Mouse (Mus musculus) heart, postnatal 14 days (tissue): ENCODE data around the gene Ccdc177. TPM values are rescaled to one million over a fixed set of nuclear protein-coding genes. Genes with fewer than 3 reads are reported as not detected.

Experiments
- DNase-seq, 2 experiments: peaks; one replicate each; pipeline ENCODE4 v3.0.0; 2021 to 2022
- intact Hi-C: fragments of 180-260 bp; cut with DNase I; formaldehyde crosslinking; loops from one replicate; pipeline ENCODE4 v1.15.1; 2025
- total RNA-seq, 2 experiments: library from RNA; stranded (reverse); gene quantifications; 2 replicates each; pipeline ENCODE4 v1.2.3; 2021

The Ccdc177 gene
- total RNA-seq, 2 experiments from 2014 or later: 0.07 TPM; not detected in 1

GRCm38 (mm10) chr12:80787604-80788003 is 27.1 kb upstream of the Ccdc177 start:
- intact Hi-C loops: loop anchor here (5.0 kb wide), 1 partner anchor 155 kb away; no protein-coding TSS in a partner anchor
- DNase-seq: no peak

DNA sequence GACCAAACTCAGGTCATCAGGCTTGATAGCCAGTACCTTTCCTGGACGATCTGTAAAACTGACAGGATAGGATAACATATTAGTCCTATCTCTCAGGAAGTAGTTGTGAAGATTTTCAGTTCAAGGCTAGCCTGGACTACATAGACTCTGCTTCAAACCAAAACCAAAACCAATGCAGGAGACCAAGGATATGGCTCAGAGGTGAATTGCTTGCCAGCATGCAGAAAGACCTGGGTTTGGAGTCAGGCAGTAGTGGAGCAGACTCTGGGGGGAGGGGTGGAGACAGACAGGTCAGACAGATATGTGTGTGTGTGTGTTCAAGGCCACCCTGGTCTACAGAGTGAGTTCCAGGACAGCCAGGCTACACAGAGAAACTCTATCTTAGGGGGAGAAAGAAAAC is 26.1 kb upstream of the Ccdc177 start:
- intact Hi-C loops: loop anchor here (5.0 kb wide), 1 partner anchor 156 kb away; no protein-coding TSS in a partner anchor
- no peak for DNase-seq

- intact Hi-C loops: loop anchor here (5.0 kb wide), 1 partner anchor 157 kb away; no protein-coding TSS in a partner anchor
- DNase-seq: no peak
Measured at GRCm38 (mm10) chr12:80785597-80785996, 25.1 kb upstream of the Ccdc177 start.

DNA sequence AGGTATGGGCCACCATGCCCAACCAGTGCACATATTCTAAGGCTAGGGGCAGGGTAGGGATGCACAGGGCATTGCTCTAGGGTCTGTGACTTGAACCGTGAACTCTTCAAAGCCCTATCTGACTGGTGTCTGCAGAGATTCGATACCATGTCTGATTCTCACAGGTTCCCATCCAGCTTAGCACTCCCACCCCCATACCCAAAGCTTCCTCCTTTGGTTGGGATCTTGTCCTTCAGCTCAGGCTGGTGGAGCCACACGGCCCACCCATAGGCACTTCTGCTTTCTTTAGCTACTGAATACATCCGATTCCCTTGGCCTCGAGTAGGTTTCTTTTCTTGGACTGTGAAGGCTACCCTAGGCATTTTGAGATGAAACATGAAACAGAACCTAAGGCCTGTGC is 24.5 kb upstream of the Ccdc177 start:
- intact Hi-C loops: loop anchor here (5.0 kb wide), 1 partner anchor 157 kb away; no protein-coding TSS in a partner anchor
- DNase-seq: no peak

DNA sequence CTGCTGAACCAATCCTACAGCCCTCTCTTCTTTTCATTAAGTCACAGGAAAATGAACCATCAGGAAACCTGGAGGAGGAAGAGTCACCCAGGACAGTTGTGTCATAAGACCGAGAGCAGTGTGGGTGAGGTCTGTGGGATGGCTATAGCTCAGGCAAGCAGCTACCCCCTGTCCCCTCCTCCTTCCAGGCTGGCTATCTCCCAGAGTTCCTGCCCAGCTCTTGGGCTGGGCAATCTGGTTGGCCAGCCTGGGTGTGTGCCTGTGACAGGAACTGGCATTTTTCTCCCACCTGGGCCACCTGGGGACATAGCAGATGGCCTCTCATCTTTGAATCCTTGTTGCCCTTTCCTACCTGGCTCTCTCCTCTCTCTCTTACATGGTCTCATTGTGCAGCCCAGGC is 23.4 kb upstream of the Ccdc177 start:
- DNase-seq: no peak
- intact Hi-C loops: loop anchor here (1.0 to 2.0 kb wide), 2 partner anchors 15 to 111 kb away; no protein-coding TSS in a partner anchor

GRCm38 (mm10) chr12:80782892-80783291 is 22.4 kb upstream of the Ccdc177 start:
- intact Hi-C loops: loop anchor here (1.0 to 2.0 kb wide), 2 partner anchors 14 to 112 kb away; no protein-coding TSS in a partner anchor
- no peak for DNase-seq

DNA sequence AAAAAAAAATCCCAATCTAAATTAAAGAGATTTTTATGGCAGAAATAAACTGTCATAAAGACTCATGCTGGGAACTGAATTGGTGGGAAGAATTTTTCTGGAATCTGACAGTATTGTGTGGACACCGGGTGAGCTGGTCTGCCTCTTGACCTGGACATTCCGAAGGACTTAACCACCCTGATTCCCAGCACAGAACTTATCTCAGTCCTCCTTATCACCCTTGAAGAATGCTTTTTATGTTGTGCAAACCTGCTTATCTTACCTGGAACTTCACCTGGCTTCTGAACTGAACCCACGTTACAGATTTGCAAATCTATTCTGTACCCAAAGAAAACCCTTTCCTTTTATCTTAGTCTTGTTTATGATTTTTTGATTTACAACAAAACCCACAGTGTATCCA is 21.7 kb upstream of the Ccdc177 start:
- intact Hi-C loops: loop anchor here (2.0 kb wide), 1 partner anchor 13 kb away; no protein-coding TSS in a partner anchor
- no peak for DNase-seq

- intact Hi-C loops: no loop called here
Measured at GRCm38 (mm10) chr12:80779760-80780159, 19.3 kb upstream of the Ccdc177 start.

DNA sequence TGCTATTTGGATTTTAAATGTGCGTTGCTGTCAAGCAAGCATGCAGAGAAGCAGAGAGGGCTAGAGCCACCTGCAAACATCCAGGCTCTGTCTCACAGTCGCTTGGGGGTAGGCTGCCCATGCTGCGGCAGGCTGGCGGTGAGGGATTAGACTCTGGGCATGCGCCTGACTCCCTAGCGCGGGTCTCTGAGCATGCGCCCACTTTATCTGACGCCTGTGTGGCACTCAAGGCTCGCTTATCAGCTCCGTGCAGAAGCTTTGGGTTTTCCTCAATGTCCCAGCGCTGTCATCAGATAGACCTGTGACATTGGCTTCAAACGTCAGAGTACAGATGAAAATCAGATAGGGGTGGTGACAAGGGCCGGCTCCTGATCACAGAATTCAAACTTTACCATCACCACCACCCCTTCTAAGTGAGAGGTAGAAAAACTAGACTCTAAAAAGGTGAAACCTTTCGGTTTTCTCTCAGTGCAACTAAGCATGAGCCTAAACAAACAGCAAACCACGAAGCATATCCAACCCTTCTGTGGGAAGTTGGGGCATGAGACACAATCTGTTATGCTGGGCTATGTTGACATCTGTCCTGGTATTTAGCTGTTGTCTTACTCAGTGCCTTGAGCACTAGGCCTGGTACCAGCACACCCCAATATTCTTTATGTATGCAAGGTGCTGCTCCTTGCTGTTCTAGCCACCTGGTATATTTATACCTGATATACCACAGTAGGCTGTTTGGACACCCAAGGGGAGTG is 17.9 kb upstream of the Ccdc177 start:
- intact Hi-C loops: no loop called here
- no peak for DNase-seq

More at GRCm38 (mm10) chr12:80779760-80780159, 19.3 kb upstream of the Ccdc177 start:
- no peak for DNase-seq

- no peak for DNase-seq
- intact Hi-C loops: no loop called here
Measured at GRCm38 (mm10) chr12:80776046-80776634, 15.7 kb upstream of the Ccdc177 start.

GRCm38 (mm10) chr12:80774786-80775185 is 14.3 kb upstream of the Ccdc177 start:
- intact Hi-C loops: no loop called here
- no peak for DNase-seq

GRCm38 (mm10) chr12:80769697-80770096 is 9.2 kb upstream of the Ccdc177 start:
- peak; percentile 78 to 86 for DNase-seq
- intact Hi-C loops: loop anchor here (1.0 to 2.0 kb wide), 2 partner anchors 13 to 126 kb away; no protein-coding TSS in a partner anchor

- intact Hi-C loops: no loop called here
- DNase-seq: no peak
Measured at GRCm38 (mm10) chr12:80764116-80764515, 3.6 kb upstream of the Ccdc177 start.

GRCm38 (mm10) chr12:80762982-80763381 is 2.5 kb upstream of the Ccdc177 start:
- DNase-seq: no peak
- intact Hi-C loops: no loop called here

- intact Hi-C loops: loop anchor here (2.0 kb wide), 2 partner anchors 31 to 601 kb away; no protein-coding TSS in a partner anchor
- DNase-seq: peak in 1 of 2 experiments; percentile 14
Measured at GRCm38 (mm10) chr12:80759713-80760395, 633 bp downstream of the Ccdc177 start.

DNA sequence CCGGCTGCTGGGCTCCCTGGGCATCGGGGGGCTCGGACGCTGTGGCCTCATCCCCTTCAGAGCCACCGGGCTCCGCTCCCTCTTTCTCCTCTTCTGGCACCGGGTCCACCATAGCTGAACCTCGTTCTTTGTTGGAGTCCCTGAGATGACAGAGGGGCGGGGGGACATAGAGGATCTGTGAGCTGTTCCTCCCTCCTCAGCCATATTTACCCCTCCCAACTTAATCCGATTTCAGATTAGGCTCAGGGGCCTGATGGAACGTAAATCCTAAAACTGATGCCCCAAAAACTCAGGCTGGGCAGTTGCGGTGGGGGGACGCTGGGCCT is 1.1 kb downstream of the Ccdc177 start:
- intact Hi-C loops: no loop called here
- DNase-seq: no peak

DNA sequence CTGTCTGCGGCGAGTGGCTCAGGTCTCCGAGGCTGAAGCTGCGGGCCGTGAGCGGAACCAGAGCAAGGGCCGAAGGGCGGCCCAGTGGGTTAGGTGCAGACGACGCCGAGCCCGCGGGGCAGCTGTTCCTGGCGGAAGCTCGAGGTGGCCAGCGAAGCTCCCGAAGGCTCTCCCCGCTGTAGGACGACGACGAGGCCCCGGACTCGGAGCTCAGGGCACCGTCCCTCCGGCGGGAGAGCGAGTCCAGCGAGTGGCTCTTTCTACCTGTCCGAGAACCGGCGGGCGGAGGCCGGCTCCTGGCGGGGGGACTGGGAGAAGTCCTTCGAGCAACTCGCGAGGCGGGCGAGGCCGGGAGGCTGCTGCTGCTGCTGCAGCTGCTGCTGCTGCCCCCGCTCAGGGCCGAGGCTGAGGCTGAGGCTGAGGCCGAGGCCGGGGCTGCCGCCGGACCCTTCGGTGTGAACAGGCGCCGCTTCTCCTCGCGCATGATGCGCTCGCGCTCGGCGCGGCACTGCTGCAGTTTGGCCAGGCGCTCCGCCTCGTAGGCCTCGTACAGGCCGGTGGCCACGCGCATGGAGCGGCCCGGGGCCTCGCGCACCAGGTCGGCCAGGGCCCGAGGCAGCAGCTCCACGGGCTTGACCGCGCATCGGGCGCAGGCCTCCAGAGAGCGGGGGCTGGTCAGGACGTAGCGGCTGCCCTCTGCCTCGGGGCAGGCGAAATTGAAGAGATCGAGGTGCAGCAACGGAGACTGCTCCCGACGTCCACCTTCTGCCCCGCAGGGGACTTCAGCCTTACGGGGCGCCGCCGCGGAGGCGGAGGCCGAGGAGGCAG is 1.7 kb downstream of the Ccdc177 start:
- DNase-seq: peak; percentile 36 to 40
- intact Hi-C loops: no loop called here

- intact Hi-C loops: no loop called here
- DNase-seq: peak; percentile 75 to 86
Measured at GRCm38 (mm10) chr12:80757751-80758558, 2.5 kb downstream of the Ccdc177 start.

DNA sequence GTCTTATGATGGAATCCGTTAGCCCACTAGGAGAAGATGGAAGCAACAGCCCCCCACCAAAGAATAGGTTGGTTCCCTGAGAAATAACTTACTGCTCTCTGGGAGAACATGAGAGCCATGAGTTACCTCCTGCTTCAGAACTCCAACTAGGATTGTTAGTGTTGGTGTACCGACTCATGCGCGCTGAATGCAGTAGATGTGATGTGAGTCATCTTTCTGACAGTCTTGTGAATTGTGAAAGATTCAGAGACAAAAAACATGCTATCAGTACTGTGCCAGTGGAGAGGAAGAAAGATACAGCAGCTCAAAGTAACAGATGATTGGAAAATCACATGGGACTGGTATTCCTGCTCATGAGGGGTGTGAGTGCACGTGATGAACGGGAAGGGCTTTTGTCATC is 8.9 kb downstream of the Ccdc177 start:
- DNase-seq: no peak
- intact Hi-C loops: no loop called here
